Mouse (Mus musculus) MEL (cell line): Measurements from ENCODE around the gene Atrnl1. TPM values are rescaled to one million over a fixed set of nuclear protein-coding genes. Genes with fewer than 3 reads are reported as not detected.

Experiments
- DNase-seq: peaks from one replicate; pipeline ENCODE4 v3.0.0; 2011; ENCODE audit warnings: low read depth, low spot score
- H3K27ac ChIP-seq: 2 replicates; pipeline ENCODE4 v1.5.1; 2012; ENCODE audit warnings: low read depth, mild to moderate bottlenecking, control low read depth, low read length, moderate library complexity; ENCODE audit not compliant: control insufficient read depth
- H3K27me3 ChIP-seq, 2 experiments: fragments of 150-350 bp in 1 of 2; sonication (generic) in 1 of 2; 2 replicates each; pipeline ENCODE4 v1.6.1; 2012; ENCODE audit warnings: low read length in 2 of 2, mild to moderate bottlenecking in 2 of 2, improper control_type of control experiment in 1 of 2, moderate library complexity in 1 of 2; ENCODE audit not compliant: insufficient read depth in 2 of 2, control insufficient read depth in 1 of 2
- H3K36me3 ChIP-seq, 2 experiments: 2 replicates each; pipeline ENCODE4 v1.6.1; 2012 to 2014; ENCODE audit warnings: low read length in 2 of 2, improper control_type of control experiment in 1 of 2, inconsistent platforms in 1 of 2, mild to moderate bottlenecking in 1 of 2; ENCODE audit not compliant: insufficient read depth in 2 of 2, control insufficient read depth in 1 of 2
- H3K4me1 ChIP-seq, 2 experiments: fragments of 150-350 bp in 1 of 2; sonication (generic) in 1 of 2; 2 replicates each; pipeline ENCODE4 v1.6.1; 2012; ENCODE audit warnings: low read length in 2 of 2, improper control_type of control experiment in 1 of 2, mild to moderate bottlenecking in 1 of 2; ENCODE audit not compliant: insufficient read depth in 2 of 2, control insufficient read depth in 1 of 2
- H3K4me3 ChIP-seq, 2 experiments: fragments of 150-350 bp in 1 of 2; sonication (generic) in 1 of 2; 2 replicates each; pipeline ENCODE4 v1.5.1; 2012; ENCODE audit warnings: low read depth in 2 of 2, low read length in 2 of 2, mild to moderate bottlenecking in 2 of 2, moderate library complexity in 2 of 2, control low read depth in 1 of 2, improper control_type of control experiment in 1 of 2; ENCODE audit not compliant: control insufficient read depth in 1 of 2, insufficient read depth in 1 of 2
- H3K79me2 ChIP-seq: 2 replicates; pipeline ENCODE4 v1.6.1; 2012; ENCODE audit warnings: mild to moderate bottlenecking, low read length, moderate library complexity; ENCODE audit not compliant: control insufficient read depth, poor library complexity, insufficient read depth
- H3K9ac ChIP-seq: 2 replicates; pipeline ENCODE4 v1.6.1; 2012; ENCODE audit warnings: low read depth, mild to moderate bottlenecking, control low read depth, low read length, moderate library complexity; ENCODE audit not compliant: control insufficient read depth, poor library complexity, severe bottlenecking
- H3K9me3 ChIP-seq: fragments of 150-350 bp; sonication (generic); replicated peaks from 2 replicates; pipeline ENCODE4 v1.6.1; 2012; ENCODE audit warnings: mild to moderate bottlenecking, low read length, improper control_type of control experiment, moderate library complexity; ENCODE audit not compliant: insufficient read depth
- GABPA ChIP-seq: IDR thresholded peaks from 2 replicates; pipeline ENCODE4 v1.6.1; 2012; ENCODE audit warnings: low read depth, mild to moderate bottlenecking, inconsistent platforms, low read length, improper control_type of control experiment, moderate library complexity
- HCFC1 ChIP-seq: IDR thresholded peaks from 2 replicates; pipeline ENCODE4 v1.6.1; 2012; ENCODE audit warnings: low read depth, mild to moderate bottlenecking, inconsistent platforms, low read length, improper control_type of control experiment, moderate library complexity
- KAT2A ChIP-seq: conservative IDR thresholded peaks from 2 replicates; pipeline ENCODE4 v1.6.1; 2012; ENCODE audit warnings: low read depth, low read length, improper control_type of control experiment, inconsistent platforms
- MAFK ChIP-seq: IDR thresholded peaks from 2 replicates; pipeline ENCODE4 v1.6.1; 2011; ENCODE audit warnings: low read depth, mild to moderate bottlenecking, low read length, improper control_type of control experiment, borderline replicate concordance
- MEF2A ChIP-seq: IDR thresholded peaks from 2 replicates; pipeline ENCODE4 v1.6.1; 2014; ENCODE audit warnings: low read depth, mild to moderate bottlenecking, inconsistent platforms, low read length, improper control_type of control experiment; ENCODE audit not compliant: poor library complexity, insufficient replicate concordance, severe bottlenecking; ENCODE audit errors: extremely low read depth
- NRF1 ChIP-seq: IDR thresholded peaks from 2 replicates; pipeline ENCODE4 v1.6.1; 2014; ENCODE audit warnings: low read depth, mild to moderate bottlenecking, inconsistent platforms, low read length, improper control_type of control experiment, moderate library complexity; ENCODE audit not compliant: poor library complexity, insufficient read depth, severe bottlenecking
- POLR2A ChIP-seq, 2 experiments: IDR thresholded peaks; 2 replicates each; pipeline ENCODE4 v1.6.1; 2011 to 2012; ENCODE audit warnings: low read length in 2 of 2, mild to moderate bottlenecking in 2 of 2, control low read depth in 1 of 2, improper control_type of control experiment in 1 of 2, low read depth in 1 of 2, moderate library complexity in 1 of 2; ENCODE audit not compliant: control insufficient read depth in 1 of 2, insufficient read depth in 1 of 2, poor library complexity in 1 of 2
- POLR2AphosphoS2 ChIP-seq: IDR thresholded peaks from 2 replicates; pipeline ENCODE4 v1.6.1; 2011; ENCODE audit warnings: low read length, improper control_type of control experiment
- POLR2AphosphoS5 ChIP-seq: IDR thresholded peaks from 2 replicates; pipeline ENCODE4 v1.6.1; 2012; ENCODE audit warnings: low read depth, borderline replicate concordance, mild to moderate bottlenecking, inconsistent platforms, low read length, moderate library complexity, mixed read lengths
- RCOR1 ChIP-seq: IDR thresholded peaks from 2 replicates; pipeline ENCODE4 v1.6.1; 2012; ENCODE audit warnings: low read depth, mild to moderate bottlenecking, inconsistent platforms, low read length, improper control_type of control experiment
- SMC3 ChIP-seq: IDR thresholded peaks from 2 replicates; pipeline ENCODE4 v1.6.1; 2011; ENCODE audit warnings: low read depth, low read length, improper control_type of control experiment
- UBTF ChIP-seq: IDR thresholded peaks from 2 replicates; pipeline ENCODE4 v1.6.1; 2012; ENCODE audit warnings: low read depth, mild to moderate bottlenecking, inconsistent platforms, low read length, improper control_type of control experiment, moderate library complexity, borderline replicate concordance; ENCODE audit not compliant: insufficient read depth
- polyA plus RNA-seq, 2 experiments: library from polyadenylated mRNA; stranded (reverse) in 1 of 2; unstranded in 1 of 2; fragments of >175 nt in 1 of 2; fragments of >200 nt in 1 of 2; gene quantifications; 2 replicates each; pipeline versions ENCODE4 v1.2.1 to v1.2.4; 2012; ENCODE audit warnings: low replicate concordance in 2 of 2, low read depth in 1 of 2; ENCODE audit not compliant: insufficient read length in 2 of 2, insufficient read depth in 1 of 2, missing spikeins in 1 of 2
- total RNA-seq: library from RNA; depleted of rRNA; stranded (reverse); fragments of 300-350 nt; gene quantifications from 2 replicates; pipeline ENCODE4 v1.2.3, GENCODE M21; 2012

Gene Atrnl1
- total and polyA plus RNA-seq, 3 experiments, result 6.4 to 8.2 TPM; not detected in 1

GRCm38 (mm10) chr19:57931626-57932025 is 320.8 kb downstream of the Atrnl1 start:
- Histone ChIP-seq H3K79me2 (no peaks in the 10 kb centered on the region), H3K4me1 (peaks cover 2 to 10% of the 10 kb centered on the region in 2 experiments; a peak in 3 of 4 replicates), H3K27ac (no peak overlapping the region), H3K4me3 (no peak overlapping the region), H3K27me3 (no peaks in the 10 kb centered on the region), H3K9ac (no peak overlapping the region)
- TF ChIP-seq POLR2A (IDR thresholded peaks at IDR 0.05; ENCODE audit: control insufficient read depth in 1 of 2, insufficient read depth in 1 of 2, low read depth in 1 of 2, low read length in 2 of 2, poor library complexity in 1 of 2), result no peak
- no peak for TF ChIP-seq MAFK
- TF ChIP-seq MEF2A, result no peak
- no peak for TF ChIP-seq POLR2AphosphoS2
- TF ChIP-seq, all 39 proteins: peak for 0
- peaks cover 0 to 7% of the 10 kb centered on the region in 2 experiments; a peak in 1 of 4 replicates for H3K36me3 ChIP-seq
- DNase-seq, result no peak
- no peaks in the 10 kb centered on the region for H3K9me3 ChIP-seq

GRCm38 (mm10) chr19:57936865-57937264 is 326.0 kb downstream of the Atrnl1 start:
- H3K27me3 ChIP-seq, result no peaks in the 10 kb centered on the region
- H3K4me1 ChIP-seq, result no peaks in the 10 kb centered on the region; a peak in 1 of 4 replicates
- H3K79me2 ChIP-seq, result no peaks in the 10 kb centered on the region
- H3K36me3 ChIP-seq, result no peaks in the 10 kb centered on the region
- H3K27ac ChIP-seq, result no peak overlapping the region
- TF ChIP-seq POLR2AphosphoS5 (peak; percentile 91; the same call in 1 of the 2 replicates), KAT2A (no peak), HCFC1 (no peak), NRF1 (no peak), POLR2A (IDR thresholded peaks at IDR 0.05; ENCODE audit: control insufficient read depth in 1 of 2, insufficient read depth in 1 of 2, low read depth in 1 of 2, low read length in 2 of 2, poor library complexity in 1 of 2) (no peak), SMC3 (no peak), UBTF (no peak), RCOR1 (no peak)
- DNase-seq, result no peak
- no peak overlapping the region for H3K9ac ChIP-seq
- no peak overlapping the region for H3K4me3 ChIP-seq
- no peaks in the 10 kb centered on the region for H3K9me3 ChIP-seq

- no peaks in the 10 kb centered on the region for H3K27me3 ChIP-seq
- H3K9me3 ChIP-seq, result no peaks in the 10 kb centered on the region
- no peak overlapping the region for H3K9ac ChIP-seq
- H3K79me2 ChIP-seq, result no peaks in the 10 kb centered on the region
- no peak overlapping the region for H3K4me3 ChIP-seq
- no peak for DNase-seq
- H3K4me1 ChIP-seq, result no peaks in the 10 kb centered on the region; a peak in 1 of 4 replicates
- H3K27ac ChIP-seq, result no peak overlapping the region
- TF ChIP-seq POLR2A (IDR thresholded peaks at IDR 0.05; ENCODE audit: control insufficient read depth in 1 of 2, insufficient read depth in 1 of 2, low read depth in 1 of 2, low read length in 2 of 2, poor library complexity in 1 of 2) (no peak), RCOR1 (no peak), GABPA (no peak)
- no peaks in the 10 kb centered on the region for H3K36me3 ChIP-seq
Measured at GRCm38 (mm10) chr19:57939166-57939565, 328.3 kb downstream of the Atrnl1 start.
